Mouse (Mus musculus): ENCODE measurements around the gene Prr23a1.

Gene Prr23a1

GRCm38 (mm10) chr9:98842117-98842516 lies at the start of gene Prr23a1:
Gene Prr23a1, plus strand, starts transcription at chr9:98842503.
- DNase-seq: no peak

- no peak for DNase-seq
Measured at GRCm38 (mm10) chr9:98799021-98799420, 43.3 kb upstream of the Prr23a1 start.

GRCm38 (mm10) chr9:98803971-98804370 lies 38.3 kb upstream of the Prr23a1 start:
- no peak for DNase-seq

GRCm38 (mm10) chr9:98805511-98805910 lies 36.8 kb upstream of the Prr23a1 start:
- DNase-seq: no peak

GRCm38 (mm10) chr9:98805934-98806333 lies 36.4 kb upstream of the Prr23a1 start:
- no peak for DNase-seq

GRCm38 (mm10) chr9:98807631-98808030 lies 34.7 kb upstream of the Prr23a1 start:
- no peak for DNase-seq

GRCm38 (mm10) chr9:98809526-98809925 lies 32.8 kb upstream of the Prr23a1 start:
- peak; percentile 8 to 14 for DNase-seq

- DNase-seq: no peak
Measured at GRCm38 (mm10) chr9:98816066-98816465, 26.2 kb upstream of the Prr23a1 start.

GRCm38 (mm10) chr9:98817592-98817991 lies 24.7 kb upstream of the Prr23a1 start:
- no peak for DNase-seq

- no peak for DNase-seq
Measured at GRCm38 (mm10) chr9:98818971-98819370, 23.3 kb upstream of the Prr23a1 start.

- no peak for DNase-seq
Measured at GRCm38 (mm10) chr9:98819481-98819880, 22.8 kb upstream of the Prr23a1 start.

- no peak for DNase-seq
Measured at GRCm38 (mm10) chr9:98820461-98820860, 21.8 kb upstream of the Prr23a1 start.

GRCm38 (mm10) chr9:98821067-98821466 lies 21.2 kb upstream of the Prr23a1 start:
- no peak for DNase-seq

GRCm38 (mm10) chr9:98823805-98824204 lies 18.5 kb upstream of the Prr23a1 start:
- no peak for DNase-seq

- DNase-seq: no peak
Measured at GRCm38 (mm10) chr9:98829508-98829907, 12.8 kb upstream of the Prr23a1 start.

GRCm38 (mm10) chr9:98837537-98838074 lies 4.7 kb upstream of the Prr23a1 start:
- DNase-seq: no peak

- DNase-seq: no peak
Measured at GRCm38 (mm10) chr9:98856210-98856609, 13.9 kb downstream of the Prr23a1 start, which contains the start of gene Prr23a2. Gene Prr23a2, plus strand, starts transcription at chr9:98856494.

GRCm38 (mm10) chr9:98863463-98863862 lies 21.2 kb downstream of the Prr23a1 start:
- DNase-seq: no peak

GRCm38 (mm10) chr9:98864571-98864970 lies 22.3 kb downstream of the Prr23a1 start, which contains the start of gene Prr23a3:
Gene Prr23a3, plus strand, starts transcription at chr9:98864767.
- DNase-seq: no peak
